Mouse (Mus musculus) heart, adult 2 months (tissue): Measurements from ENCODE around the gene Zgpat.

Experiments used
- CTCF ChIP-seq: fragments of 200-600 bp; IDR thresholded peaks from 2 replicates; pipeline ENCODE4 v1.8.1; 2022; ENCODE audit warnings: antibody characterized with exemption, mild to moderate bottlenecking, moderate library complexity
- EP300 ChIP-seq: fragments of 200-500 bp; IDR thresholded peaks from 2 replicates; pipeline ENCODE4 v1.6.1; 2011; ENCODE audit warnings: low read depth, low read length, control low read depth; ENCODE audit not compliant: insufficient read depth

DNA sequence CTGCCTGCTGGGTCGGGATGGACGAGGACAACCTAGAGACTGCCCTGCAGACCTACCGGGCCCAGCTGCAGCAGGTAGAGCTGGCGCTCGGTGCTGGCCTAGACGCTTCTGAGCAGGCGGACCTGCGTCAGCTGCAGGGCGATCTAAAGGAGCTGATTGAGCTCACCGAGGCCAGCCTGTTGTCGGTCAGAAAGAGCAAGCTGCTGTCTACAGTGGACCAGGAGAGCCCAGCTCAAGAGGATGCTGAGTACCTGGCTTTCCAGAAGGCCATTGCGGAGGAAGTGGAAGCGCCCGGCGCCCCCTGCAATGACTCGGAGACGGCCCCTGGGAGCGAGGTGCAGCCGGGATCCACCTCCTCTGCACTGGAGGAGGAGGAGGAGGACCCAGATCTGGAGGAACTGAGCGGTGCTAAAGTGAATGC is 937 bp downstream of the Zgpat start:
- no peak for TF ChIP-seq CTCF
- no peak for TF ChIP-seq EP300
